Mouse (Mus musculus) forebrain, embryonic 11.5 days (tissue): ENCODE measurements around the gene Lgr5. TPM values are rescaled to one million over a fixed set of nuclear protein-coding genes. Genes with fewer than 3 reads are reported as not detected.

Experiments
- ATAC-seq: fragments of 200-750 bp; cut with Nextera tagmentation; replicated peaks from 2 replicates; pipeline ENCODE4 v1.8.0; 2017; ENCODE audit warnings: moderate TSS enrichment; ENCODE audit not compliant: low FRiP score
- DNase-seq: peaks from one replicate; pipeline ENCODE4 v3.0.0-alpha.2; 2017; ENCODE audit warnings: low spot score
- H3K27ac ChIP-seq: fragments of 300-500 bp; sonication (generic); 2 replicates; pipeline ENCODE4 v1.5.1; 2014; ENCODE audit warnings: low read depth, low read length
- H3K27me3 ChIP-seq: fragments of 300-500 bp; sonication (generic); 2 replicates; pipeline ENCODE4 v1.6.1; 2014; ENCODE audit warnings: mild to moderate bottlenecking, low read length, mixed read lengths; ENCODE audit not compliant: control insufficient read depth, insufficient read depth
- H3K36me3 ChIP-seq: fragments of 300-500 bp; sonication (generic); 2 replicates; pipeline ENCODE4 v1.6.1; 2014; ENCODE audit warnings: mild to moderate bottlenecking, low read length, moderate library complexity, mixed read lengths; ENCODE audit not compliant: control insufficient read depth, insufficient read depth
- H3K4me1 ChIP-seq: fragments of 300-500 bp; sonication (generic); replicated peaks from 2 replicates; pipeline ENCODE4 v1.6.1; 2014; ENCODE audit warnings: low read length, mixed read lengths; ENCODE audit not compliant: control insufficient read depth, insufficient read depth
- H3K4me2 ChIP-seq: fragments of 300-500 bp; sonication (generic); 2 replicates; pipeline ENCODE4 v1.6.1; 2014; ENCODE audit warnings: low read depth, mild to moderate bottlenecking, low read length, moderate library complexity, mixed read lengths; ENCODE audit not compliant: severe bottlenecking
- H3K4me3 ChIP-seq: fragments of 300-500 bp; sonication (generic); 2 replicates; pipeline ENCODE4 v1.5.1; 2014; ENCODE audit warnings: low read depth, low read length
- H3K9ac ChIP-seq: fragments of 300-500 bp; sonication (generic); 2 replicates; pipeline ENCODE4 v1.6.1; 2014; ENCODE audit warnings: low read length
- H3K9me3 ChIP-seq: fragments of 300-500 bp; sonication (generic); 2 replicates; pipeline ENCODE4 v1.6.1; 2016; ENCODE audit warnings: low read length, mixed read lengths; ENCODE audit not compliant: control insufficient read depth
- WGBS: fragments of 180-500 bp; shearing (Covaris S2); extraction: QIAGEN DNeasy Blood & Tissue Kit; methylation state at CpG from one replicate; pipeline ENCODE4 v1.1.7; 2014; 5-methylcytosine and 5-hydroxymethylcytosine counted together
- polyA plus RNA-seq: library from polyadenylated mRNA; unstranded; fragments of >200 nt; fragmentation: Nextera tagmentation; extraction: Ambion mirVana; gene quantifications from 2 replicates; pipeline ENCODE4 v1.2.1, GENCODE M21; 2014

Gene Lgr5
- polyA plus RNA-seq, 1 experiment from 2014 or later: 0.94 TPM

- 9% methylated on average over 7 of the region's 7 CpGs for WGBS
- DNase-seq (no peak), ATAC-seq (no peak)
- no peaks in the 10 kb centered on the region for H3K36me3 ChIP-seq
- peaks cover 43% of the 10 kb centered on the region for H3K27me3 ChIP-seq
- no peaks in the 10 kb centered on the region for H3K9me3 ChIP-seq
- no peak overlapping the region for H3K9ac ChIP-seq
- no peak overlapping the region for H3K27ac ChIP-seq
- H3K4me2 ChIP-seq: no peak overlapping the region; the same call in 1 of the 2 replicates
- no peak overlapping the region for H3K4me3 ChIP-seq
- H3K4me1 ChIP-seq: 0 out of 2 replicates have a peak, but pooled peaks cover 2% of the 10 kb centered on the region
Observed at GRCm38 (mm10) chr10:115579494-115579893, 8.1 kb downstream of the Lgr5 start.

- Histone ChIP-seq H3K4me2 (no peak overlapping the region), H3K27ac (no peak overlapping the region), H3K9ac (no peak overlapping the region), H3K4me3 (no peak overlapping the region), H3K9me3 (no peaks in the 10 kb centered on the region), H3K27me3 (peaks cover 40% of the 10 kb centered on the region), H3K4me1 (0 out of 2 replicates have a peak, but pooled peaks cover 2% of the 10 kb centered on the region), H3K36me3 (no peaks in the 10 kb centered on the region)
- WGBS: 68% methylated on average over 7 of the region's 7 CpGs
- ATAC-seq (no peak), DNase-seq (no peak)
Observed at GRCm38 (mm10) chr10:115579076-115579475, 8.5 kb downstream of the Lgr5 start.

- H3K36me3 ChIP-seq: no peaks in the 10 kb centered on the region
- H3K27me3 ChIP-seq: peaks cover 27% of the 10 kb centered on the region
- H3K27ac ChIP-seq: no peak overlapping the region
- H3K4me1 ChIP-seq: peaks cover 5% of the 10 kb centered on the region; the same call in 1 of the 2 replicates
- ATAC-seq (peak; percentile 17; the same call in 1 of the 2 replicates), DNase-seq (no peak)
- no peak overlapping the region for H3K4me2 ChIP-seq
- 23% methylated on average over 3 of the region's 3 CpGs for WGBS
- H3K9ac ChIP-seq: no peak overlapping the region
- no peaks in the 10 kb centered on the region for H3K9me3 ChIP-seq
- no peak overlapping the region for H3K4me3 ChIP-seq
Observed at GRCm38 (mm10) chr10:115571734-115572440, 15.7 kb downstream of the Lgr5 start.

- Histone ChIP-seq H3K9me3 (no peaks in the 10 kb centered on the region), H3K27me3 (peaks cover 25% of the 10 kb centered on the region), H3K9ac (no peak overlapping the region), H3K4me2 (peak overlapping the region; percentile 11; the same call in 1 of the 2 replicates), H3K4me1 (peaks cover 5% of the 10 kb centered on the region; the same call in 1 of the 2 replicates), H3K27ac (no peak overlapping the region), H3K4me3 (no peak overlapping the region), H3K36me3 (no peaks in the 10 kb centered on the region)
- DNase-seq (peak; percentile 63), ATAC-seq (peak; percentile 79)
- WGBS: 14% methylated on average over 6 of the region's 6 CpGs
Observed at GRCm38 (mm10) chr10:115571317-115571716, 16.3 kb downstream of the Lgr5 start.

GRCm38 (mm10) chr10:115570577-115570976, 17.0 kb downstream of the Lgr5 start:
- Histone ChIP-seq H3K36me3 (no peaks in the 10 kb centered on the region), H3K9me3 (no peaks in the 10 kb centered on the region), H3K4me2 (no peak overlapping the region), H3K27me3 (peaks cover 24% of the 10 kb centered on the region), H3K4me1 (peaks cover 5% of the 10 kb centered on the region; the same call in 1 of the 2 replicates), H3K4me3 (no peak overlapping the region), H3K27ac (peak overlapping the region; percentile 15; the same call in 1 of the 2 replicates), H3K9ac (no peak overlapping the region)
- 28% methylated on average over 2 of the region's 2 CpGs for WGBS
- 0 out of 2 replicates have a peak, but pooled peaks have one; percentile 38 for ATAC-seq
- DNase-seq: no peak

- H3K4me2 ChIP-seq: no peak within 1 kb of the TSS
- H3K4me3 ChIP-seq: no peak within 1 kb of the TSS
- 55% methylated on average over 15 of the region's 15 CpGs for WGBS
- no peak within 1 kb of the TSS for H3K9ac ChIP-seq
- no peaks in the 10 kb centered on the region for H3K9me3 ChIP-seq
- peak within 1 kb of the TSS; percentile 15; the same call in 1 of the 2 replicates for H3K27ac ChIP-seq
- no peaks in the 10 kb centered on the region for H3K36me3 ChIP-seq
- DNase-seq (peak; percentile 58), ATAC-seq (0 out of 2 replicates have a peak, but pooled peaks have one; percentile 28)
- H3K27me3 ChIP-seq: peaks cover 21% of the 10 kb centered on the region
- peaks cover 5% of the 10 kb centered on the region; the same call in 1 of the 2 replicates for H3K4me1 ChIP-seq
Observed at GRCm38 (mm10) chr10:115569712-115570491, 17.7 kb downstream of the Lgr5 start, which contains the start of gene A930009A15Rik. Gene A930009A15Rik, plus strand, starts transcription at chr10:115569986.

- no peak overlapping the region for H3K27ac ChIP-seq
- ATAC-seq (no peak), DNase-seq (no peak)
- no peak overlapping the region for H3K4me2 ChIP-seq
- H3K27me3 ChIP-seq: peaks cover 29% of the 10 kb centered on the region
- no peaks in the 10 kb centered on the region for H3K36me3 ChIP-seq
- H3K9ac ChIP-seq: no peak overlapping the region
- WGBS: 89% methylated on average over 5 of the region's 5 CpGs
- H3K4me3 ChIP-seq: no peak overlapping the region
- H3K4me1 ChIP-seq: 0 out of 2 replicates have a peak, but pooled peaks cover 1% of the 10 kb centered on the region
- H3K9me3 ChIP-seq: no peaks in the 10 kb centered on the region
Observed at GRCm38 (mm10) chr10:115563961-115564360, 23.6 kb downstream of the Lgr5 start.

- 82% methylated on average over 4 of the region's 4 CpGs for WGBS
- Histone ChIP-seq H3K36me3 (no peaks in the 10 kb centered on the region), H3K4me1 (0 out of 2 replicates have a peak, but pooled peaks cover 1% of the 10 kb centered on the region), H3K9ac (no peak overlapping the region), H3K9me3 (no peaks in the 10 kb centered on the region), H3K4me2 (no peak overlapping the region), H3K4me3 (no peak overlapping the region), H3K27ac (no peak overlapping the region), H3K27me3 (peaks cover 23% of the 10 kb centered on the region; the same call in 1 of the 2 replicates)
- ATAC-seq: no peak
- no peak for DNase-seq
Observed at GRCm38 (mm10) chr10:115562911-115563686, 24.5 kb downstream of the Lgr5 start.
